Mouse (Mus musculus) lung, embryonic 14.5 days (tissue): Measurements from ENCODE around the gene Rsph14. TPM values are rescaled to one million over a fixed set of nuclear protein-coding genes. Genes with fewer than 3 reads are reported as not detected.
"Not testable (repeated sequence)": the region's sequence is repeated elsewhere in the genome, so short reads cannot be mapped to it uniquely, and the experiment has no call there.

Experiments used
- ATAC-seq: fragments of 200-750 bp; cut with Nextera tagmentation; 2 replicates; pipeline ENCODE4 v1.8.0; 2017; ENCODE audit warnings: mild to moderate bottlenecking, moderate TSS enrichment, moderate library complexity; ENCODE audit not compliant: insufficient read depth
- DNase-seq: peaks from one replicate; pipeline ENCODE4 v3.0.0-alpha.2; 2015
- H3K27ac ChIP-seq: fragments of 300-500 bp; sonication (generic); 2 replicates; pipeline ENCODE4 v1.5.1; 2014; ENCODE audit warnings: low read depth, mild to moderate bottlenecking, moderate library complexity
- H3K27me3 ChIP-seq: fragments of 300-500 bp; sonication (generic); 2 replicates; pipeline ENCODE4 v1.6.1; 2014; ENCODE audit warnings: low read length, control low read depth; ENCODE audit not compliant: insufficient read depth
- H3K36me3 ChIP-seq: fragments of 300-500 bp; sonication (generic); 2 replicates; pipeline ENCODE4 v1.6.1; 2014; ENCODE audit warnings: control low read depth; ENCODE audit not compliant: insufficient read depth
- H3K4me1 ChIP-seq: fragments of 300-500 bp; sonication (generic); 2 replicates; pipeline ENCODE4 v1.6.1; 2014; ENCODE audit warnings: antibody characterized with exemption, control low read depth; ENCODE audit not compliant: insufficient read depth
- H3K4me2 ChIP-seq: fragments of 300-500 bp; sonication (generic); 2 replicates; pipeline ENCODE4 v1.6.1; 2014; ENCODE audit warnings: mild to moderate bottlenecking
- H3K4me3 ChIP-seq: fragments of 300-500 bp; sonication (generic); 2 replicates; pipeline ENCODE4 v1.5.1; 2014; ENCODE audit warnings: low read depth, low read length
- H3K9ac ChIP-seq: fragments of 300-500 bp; sonication (generic); 2 replicates; pipeline ENCODE4 v1.6.1; 2014
- H3K9me3 ChIP-seq: fragments of 300-500 bp; sonication (generic); 2 replicates; pipeline ENCODE4 v1.6.1; 2016; ENCODE audit warnings: low read depth, low read length, control low read depth
- CTCF ChIP-seq: IDR thresholded peaks from 2 replicates; pipeline ENCODE4 v1.5.1; 2016; ENCODE audit warnings: antibody characterized with exemption, low read depth
- WGBS: fragments of 180-500 bp; shearing (Covaris S2); extraction: QIAGEN DNeasy Blood & Tissue Kit; methylation state at CpG from one replicate; pipeline ENCODE4 v1.1.7; 2014; 5-methylcytosine and 5-hydroxymethylcytosine counted together
- polyA plus RNA-seq: library from polyadenylated mRNA; unstranded; fragments of >200 nt; fragmentation: Nextera tagmentation; extraction: Ambion mirVana; gene quantifications from 2 replicates; pipeline ENCODE4 v1.2.1, GENCODE M21; 2014

The Rsph14 gene
- polyA plus RNA-seq, 1 experiment from 2014 or later, result not detected

DNA sequence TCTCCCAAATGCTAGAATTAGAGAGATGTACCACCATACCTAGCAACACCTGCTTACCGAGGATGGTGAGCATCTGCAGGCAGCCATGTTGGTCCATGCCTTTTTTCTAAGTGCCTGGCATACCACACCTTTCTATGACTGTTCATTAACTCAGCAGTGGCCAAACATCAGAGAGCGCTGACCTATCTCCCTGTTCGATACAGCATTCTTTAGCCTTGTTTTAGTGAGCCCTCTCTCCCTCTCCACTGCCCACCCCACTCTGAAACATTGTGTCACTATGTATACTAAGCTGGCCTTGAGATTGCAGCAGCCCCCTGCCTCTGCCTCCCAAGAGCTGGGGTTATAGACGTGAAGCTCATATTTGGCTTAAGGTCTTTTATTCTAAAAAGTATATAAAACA is 21.3 kb upstream of the Rsph14 start:
- 63% methylated on average over 4 of the region's 4 CpGs for WGBS
- H3K4me1 ChIP-seq, result peaks cover 5% of the 10 kb centered on the region
- H3K4me2 ChIP-seq, result no peak overlapping the region
- DNase-seq (no peak), ATAC-seq (no peak)
- no peak for TF ChIP-seq CTCF
- 0 out of 2 replicates have a peak, but pooled peaks cover 5% of the 10 kb centered on the region for H3K36me3 ChIP-seq
- no peaks in the 10 kb centered on the region for H3K9me3 ChIP-seq
- no peaks in the 10 kb centered on the region for H3K27me3 ChIP-seq
- no peak overlapping the region for H3K27ac ChIP-seq
- no peak overlapping the region for H3K9ac ChIP-seq
- no peak overlapping the region for H3K4me3 ChIP-seq

DNA sequence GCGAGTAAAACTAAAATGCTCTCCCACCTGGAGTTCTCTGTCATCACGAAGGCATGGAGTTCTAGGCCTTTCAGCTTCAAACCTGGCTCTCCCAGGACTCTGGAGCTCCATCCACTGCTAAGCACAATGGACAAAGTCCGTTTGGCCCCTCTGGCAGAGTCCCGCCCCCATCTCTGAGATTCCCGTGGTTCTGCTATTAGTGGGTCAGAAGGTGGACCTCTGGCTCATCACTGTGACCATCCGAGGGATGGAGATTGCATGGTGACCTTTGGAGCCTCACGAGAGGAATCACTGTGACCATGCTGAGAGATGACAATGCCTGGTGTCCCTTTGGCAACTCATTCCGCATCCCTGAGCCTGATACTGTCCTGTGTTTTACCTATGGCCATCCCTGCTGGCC is 20.5 kb upstream of the Rsph14 start:
- Histone ChIP-seq H3K9me3 (no peaks in the 10 kb centered on the region), H3K36me3 (0 out of 2 replicates have a peak, but pooled peaks cover 5% of the 10 kb centered on the region), H3K27ac (no peak overlapping the region), H3K4me3 (no peak overlapping the region), H3K9ac (no peak overlapping the region), H3K4me1 (peaks cover 4% of the 10 kb centered on the region), H3K27me3 (no peaks in the 10 kb centered on the region), H3K4me2 (no peak overlapping the region)
- no peak for TF ChIP-seq CTCF
- WGBS, result 76% methylated on average over 8 of the region's 8 CpGs
- no peak for ATAC-seq
- no peak for DNase-seq

DNA sequence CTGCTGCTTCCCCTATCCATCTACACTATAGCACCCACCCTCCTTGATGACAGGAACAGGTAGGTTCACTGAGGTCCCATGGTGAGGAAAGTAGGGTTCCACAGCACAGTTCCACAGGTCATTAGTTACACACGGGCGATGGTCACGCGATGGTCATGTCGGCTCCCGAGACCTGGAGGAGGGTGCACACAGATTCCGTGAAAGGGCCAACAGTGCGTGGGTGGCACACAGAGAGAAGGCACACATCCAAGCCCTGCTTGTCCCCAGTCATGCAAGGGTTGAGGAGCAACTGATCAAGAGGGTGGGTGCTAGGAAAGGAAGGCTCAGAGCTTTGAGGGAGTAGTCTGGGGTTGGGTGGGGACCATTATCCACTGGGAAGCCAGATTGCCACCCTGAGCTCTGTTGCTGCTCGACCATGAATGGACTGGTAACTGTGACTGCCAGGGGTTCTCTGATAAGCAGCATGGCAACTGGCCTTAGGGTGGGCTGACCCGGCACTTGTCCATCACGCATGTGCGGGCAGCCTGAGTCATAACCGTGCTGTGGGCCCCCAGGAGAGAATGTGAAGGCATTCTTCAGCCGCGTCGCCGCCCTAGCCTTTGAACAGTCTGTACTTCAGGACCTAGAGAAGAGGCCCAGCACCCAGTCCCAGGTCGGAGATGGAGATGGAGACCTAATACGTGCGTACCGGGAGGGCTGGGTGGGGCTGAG is 19.1 kb upstream of the Rsph14 start:
- WGBS, result 88% methylated on average over 21 of the region's 21 CpGs
- Histone ChIP-seq H3K4me3 (no peak overlapping the region), H3K4me2 (no peak overlapping the region), H3K4me1 (peaks cover 4% of the 10 kb centered on the region), H3K9ac (no peak overlapping the region), H3K36me3 (0 out of 2 replicates have a peak, but pooled peaks cover 5% of the 10 kb centered on the region), H3K27ac (no peak overlapping the region), H3K27me3 (no peaks in the 10 kb centered on the region), H3K9me3 (no peaks in the 10 kb centered on the region)
- ATAC-seq (no peak), DNase-seq (no peak)
- TF ChIP-seq CTCF, result no peak

DNA sequence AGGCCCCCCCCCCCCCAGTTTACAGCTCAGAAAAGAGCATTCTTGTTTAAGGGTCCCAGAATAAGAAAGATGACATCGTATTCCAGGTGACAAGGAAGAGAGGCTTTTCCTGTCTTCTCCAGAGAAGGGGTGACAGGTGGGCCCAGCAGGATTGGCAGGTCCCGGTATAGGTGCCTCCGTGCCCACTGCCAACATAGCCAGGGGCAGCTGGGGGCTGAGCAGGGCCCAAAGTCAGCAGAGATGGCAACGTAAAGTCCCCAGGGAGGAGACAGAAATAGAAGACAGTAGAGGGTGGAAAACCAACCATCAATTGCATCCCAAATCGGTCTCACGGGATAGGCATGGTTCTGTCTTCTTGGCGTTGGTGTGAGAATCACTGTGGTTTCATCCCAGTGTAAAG is 16.3 kb upstream of the Rsph14 start:
- 85% methylated on average over 7 of the region's 7 CpGs for WGBS
- H3K9ac ChIP-seq, result no peak overlapping the region
- H3K36me3 ChIP-seq, result peaks cover 15% of the 10 kb centered on the region; the same call in 1 of the 2 replicates
- DNase-seq (no peak), ATAC-seq (no peak)
- H3K4me1 ChIP-seq, result 0 out of 2 replicates have a peak, but pooled peaks cover 2% of the 10 kb centered on the region
- no peak overlapping the region for H3K27ac ChIP-seq
- no peak overlapping the region for H3K4me2 ChIP-seq
- H3K27me3 ChIP-seq, result no peaks in the 10 kb centered on the region
- TF ChIP-seq CTCF, result no peak
- no peak overlapping the region for H3K4me3 ChIP-seq
- H3K9me3 ChIP-seq, result no peaks in the 10 kb centered on the region

DNA sequence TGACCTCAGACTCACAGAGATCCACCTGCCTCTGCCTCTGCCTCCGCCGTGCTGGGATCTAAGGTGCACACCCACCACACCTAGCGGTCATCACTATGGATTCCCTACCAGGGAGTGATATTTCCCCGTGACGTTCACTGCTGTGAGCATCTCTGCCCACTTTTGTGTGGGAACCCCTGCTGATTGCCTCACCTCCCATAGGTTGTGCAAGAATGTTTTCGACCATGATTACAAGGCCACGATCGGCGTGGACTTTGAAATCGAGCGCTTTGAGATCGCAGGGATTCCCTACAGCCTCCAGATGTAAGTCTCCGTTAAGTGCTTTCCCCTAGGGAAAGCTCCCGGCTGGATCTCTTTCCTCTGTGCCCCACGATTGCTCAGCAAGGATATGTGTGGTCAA is 13.4 kb upstream of the Rsph14 start:
- ATAC-seq (no peak), DNase-seq (no peak)
- Histone ChIP-seq H3K4me2 (no peak overlapping the region), H3K9ac (no peak overlapping the region), H3K4me1 (0 out of 2 replicates have a peak, but pooled peaks cover 2% of the 10 kb centered on the region), H3K9me3 (no peaks in the 10 kb centered on the region), H3K4me3 (no peak overlapping the region), H3K36me3 (peaks cover 21% of the 10 kb centered on the region; the same call in 1 of the 2 replicates), H3K27me3 (no peaks in the 10 kb centered on the region), H3K27ac (no peak overlapping the region)
- WGBS, result 96% methylated on average over 15 of the region's 15 CpGs
- no peak for TF ChIP-seq CTCF

DNA sequence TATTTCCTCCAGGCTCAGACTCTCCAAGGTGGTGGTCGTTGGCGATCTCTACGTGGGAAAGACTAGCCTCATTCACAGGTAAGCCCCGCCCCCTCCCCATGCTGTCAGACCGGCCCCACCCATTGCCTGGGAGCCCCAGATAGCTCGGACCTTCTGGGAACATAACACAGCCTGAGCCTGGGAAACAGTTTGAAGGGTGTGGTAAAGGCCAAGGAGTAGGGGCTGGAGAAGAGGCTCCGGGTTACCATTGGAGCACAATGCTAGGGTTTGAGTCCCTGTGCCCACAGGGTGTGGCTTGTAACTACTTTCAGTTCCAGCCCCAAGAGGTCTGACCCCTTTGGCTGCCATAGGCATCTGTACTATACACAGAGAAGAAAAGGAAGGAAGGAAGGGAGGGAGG is 12.1 kb upstream of the Rsph14 start:
- Histone ChIP-seq H3K9ac (no peak overlapping the region), H3K4me1 (0 out of 2 replicates have a peak, but pooled peaks cover 2% of the 10 kb centered on the region), H3K27ac (no peak overlapping the region), H3K4me2 (no peak overlapping the region), H3K27me3 (no peaks in the 10 kb centered on the region), H3K9me3 (no peaks in the 10 kb centered on the region), H3K4me3 (no peak overlapping the region), H3K36me3 (peaks cover 19% of the 10 kb centered on the region; the same call in 1 of the 2 replicates)
- TF ChIP-seq CTCF, result no peak
- DNase-seq, result no peak
- 31% methylated on average over 7 of the region's 7 CpGs for WGBS
- ATAC-seq, result no peak

DNA sequence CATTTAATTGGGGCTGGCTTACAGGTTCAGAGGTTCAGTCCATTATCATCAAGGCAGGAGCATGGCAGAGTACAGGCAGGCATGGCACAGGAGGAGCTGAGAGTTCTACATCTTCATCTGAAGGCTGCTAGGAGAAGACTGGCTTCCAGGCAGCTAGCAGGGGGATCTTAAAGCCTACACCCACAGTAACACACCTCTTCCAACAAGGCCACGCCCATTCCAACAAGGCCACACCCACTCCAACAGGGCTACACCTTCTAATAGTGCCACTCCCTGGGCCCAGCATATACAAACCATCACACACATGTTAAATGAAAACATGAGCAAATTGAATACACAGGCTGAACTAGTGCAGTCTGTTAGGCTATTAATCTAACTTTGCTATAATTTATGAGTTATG is 9.7 kb upstream of the Rsph14 start:
- not testable (repeated sequence) for H3K4me3 ChIP-seq, ATAC-seq, DNase-seq, H3K4me2 ChIP-seq, H3K9me3 ChIP-seq, H3K4me1 ChIP-seq, H3K9ac ChIP-seq, H3K27ac ChIP-seq, H3K27me3 ChIP-seq
- 10% methylated on average over 1 of the region's 1 CpGs for WGBS
- peaks cover 16% of the 10 kb centered on the region; the same call in 1 of the 2 replicates for H3K36me3 ChIP-seq
